Comparison of ENCODE assay signal across 25 mouse cellular contexts in genomic region chr6:24822070-24822469, GRCm38 (mm10). TPM values are rescaled to one million over a fixed set of nuclear protein-coding genes. Genes with fewer than 3 reads are reported as not detected.
A peak's percentile ranks its signal among the peaks of the same experiment; 100 is the strongest.
DNase-seq lines count a peak whose midpoint lies in the region; TF ChIP-seq lines count a peak whose summit lies in the region.
"Had no signal": no experiment of that assay in that cellular context is flagged by ENCODE, and none has a peak within 500 bp of the region (broad histone marks: within the 10 kb centered on the region; RNA-seq: fewer than 3 reads in every experiment).

No protein-coding gene starts in this region.

- no peak overlapping the region for H3K4me2 ChIP-seq in CH12.LX (ENCODE audit: insufficient read depth, low read depth, poor library complexity, severe bottlenecking)
- H3K4me2 ChIP-seq: heart, embryonic 13.5 days; limb, embryonic 15.5 days had no signal

- H3K27me3 ChIP-seq in CH12.LX (replicated peaks): no peaks in the 10 kb centered on the region
- H3K27me3 ChIP-seq: heart, embryonic 13.5 days; limb, embryonic 15.5 days had no signal

- H3K9me3 ChIP-seq in CH12.LX (replicated peaks; ENCODE audit: low read length): no peaks in the 10 kb centered on the region
- H3K9me3 ChIP-seq: heart, embryonic 13.5 days; limb, embryonic 15.5 days had no signal

- no peak for TF ChIP-seq EP300 in CH12.LX (IDR thresholded peaks at IDR 0.05; ENCODE audit: low read length)

- peak; percentile 40 for TF ChIP-seq CTCF in layer of hippocampus, adult 2 months (conservative IDR thresholded peaks at IDR 0.05)
- TF ChIP-seq CTCF in CH12.LX (conservative IDR thresholded peaks at IDR 0.05 in 1 of 2, IDR thresholded peaks at IDR 0.05 in 1 of 2; ENCODE audit: low read depth in 2 of 2, low read length in 2 of 2): peak; percentile 21 to 67; a peak in 3 of 4 replicates
- TF ChIP-seq CTCF in brain, embryonic 14.5 days (IDR thresholded peaks at IDR 0.05; ENCODE audit: borderline replicate concordance, extremely low read depth, insufficient read depth, insufficient read length): peak; percentile 5; the same call in 1 of the 2 replicates

- no peak overlapping the region for H3K9ac ChIP-seq in CH12.LX (ENCODE audit: insufficient read depth, low read depth)
- H3K9ac ChIP-seq: heart, embryonic 13.5 days; limb, embryonic 15.5 days had no signal

- no peaks in the 10 kb centered on the region for H3K79me2 ChIP-seq in CH12.LX (replicated peaks; ENCODE audit: control insufficient read depth, extremely low read depth, insufficient read depth, poor library complexity, severe bottlenecking)

- H3K4me3 ChIP-seq in layer of hippocampus, adult 2 months: no peak overlapping the region
- no peak overlapping the region for H3K4me3 ChIP-seq in CH12.LX (replicated peaks in 1 of 3; ENCODE audit: low read depth in 2 of 3, low read length in 2 of 3, poor library complexity in 1 of 3)
- H3K4me3 ChIP-seq: heart, embryonic 13.5 days; limb, embryonic 15.5 days had no signal

- peak; percentile 60 for TF ChIP-seq RAD21 in CH12.LX (IDR thresholded peaks at IDR 0.05; ENCODE audit: low read depth, low read length)

- H3K36me3 ChIP-seq in CH12.LX (replicated peaks in 1 of 2; ENCODE audit: control insufficient read depth in 1 of 2, insufficient read depth in 1 of 2, low read length in 1 of 2): no peaks in the 10 kb centered on the region
- H3K36me3 ChIP-seq: heart, embryonic 13.5 days; limb, embryonic 15.5 days had no signal

- no peak for TF ChIP-seq POLR2A in CH12.LX (IDR thresholded peaks at IDR 0.05; ENCODE audit: low read depth, low read length)
- no peak for TF ChIP-seq POLR2A in brain, embryonic 14.5 days (IDR thresholded peaks at IDR 0.05; ENCODE audit: borderline replicate concordance, extremely low read depth, insufficient read depth, insufficient read length, poor library complexity, severe bottlenecking)

- intact Hi-C loops in heart, postnatal 10 days (cut with DNase I): no loop called here

- no peak overlapping the region for H3K27ac ChIP-seq in layer of hippocampus, adult 2 months
- H3K27ac ChIP-seq in CH12.LX (ENCODE audit: insufficient read depth, low read depth): no peak overlapping the region
- H3K27ac ChIP-seq: heart, embryonic 13.5 days; limb, embryonic 15.5 days had no signal

- peak; percentile 19 to 24 for DNase-seq in cerebellum, postnatal 14 days
- no peak for DNase-seq in cerebellum, postnatal 36 days
- DNase-seq in layer of hippocampus, adult 2 months (ENCODE audit: low spot score in 2 of 2): no peak
- DNase-seq in layer of hippocampus, postnatal 14 days (ENCODE audit: low spot score in 2 of 2): no peak
- peak; percentile 35 for DNase-seq in CH12.LX (ENCODE audit: extremely low read depth)
- DNase-seq in brain, embryonic 14.5 days (ENCODE audit: low read depth): peak; percentile 1
- no peak for DNase-seq in gastrocnemius, adult 8-10 months (ENCODE audit: low spot score in 2 of 2)
- DNase-seq in heart, postnatal 10 days: no peak
- DNase-seq: adrenal gland, postnatal 10 days; B cell, adult 2 months; cerebellum, adult 18-20 months; embryo, embryonic 11 days; gastrocnemius, postnatal 36 days; kidney, postnatal 25 days; layer of hippocampus, adult 9-11 months; right cerebral cortex, adult 18-20 months had no signal

- in situ Hi-C loops in CH12.LX (cut with MboI; ENCODE audit: low pct_ligation_motif_present, low pct_unique_long_range_greater_than_20kb, low sequenced_read_pairs): no loop called here

- no peaks in the 10 kb centered on the region for H3K4me1 ChIP-seq in CH12.LX (ENCODE audit: control insufficient read depth in 1 of 2, insufficient read depth in 2 of 2)
- H3K4me1 ChIP-seq: heart, embryonic 13.5 days; limb, embryonic 15.5 days had no signal

- dilution Hi-C loops in CH12.LX (cut with MboI; ENCODE audit: extremely low pct_ligation_motif_present, extremely low pct_unique_long_range_greater_than_20kb, low sequenced_read_pairs): no loop called here

TF ChIP-seq in CH12.LX, 34 proteins besides CTCF, POLR2A, EP300 and RAD21:
- TF ChIP-seq SMC3 (IDR thresholded peaks at IDR 0.05; ENCODE audit: low read depth, low read length) (peak; percentile 61), MYC (IDR thresholded peaks at IDR 0.05; ENCODE audit: low read depth, low read length) (no peak)
TF ChIP-seq in CH12.LX: peak in this region for 1.

RNA-seq across cellular contexts. Expression of gene Spam1, which starts 31.1 kb away (rescaled TPM):
- total RNA-seq in layer of hippocampus, adult 2 months (2021): not detected
- not detected for total RNA-seq in layer of hippocampus, postnatal 14 days (2021)
- total RNA-seq in CH12.LX (2012; rRNA removed) (not detected in 2 replicates), CH12.LX (2014; rRNA removed) (not detected in 2 replicates)
- not detected in 2 replicates for polyA plus RNA-seq in CH12.LX (2012; ENCODE audit: insufficient read length, low read depth)
- not detected in 2 replicates for polyA plus RNA-seq in brain, embryonic 14.5 days (2012; rRNA removed)
- total RNA-seq in gastrocnemius, adult 8-10 months (2022): not detected
- total RNA-seq in heart, postnatal 10 days (2021): not detected
- total RNA-seq: adrenal gland, postnatal 10 days; gastrocnemius, postnatal 36 days; hematopoietic stem cell, adult 5-6 weeks; left cerebral cortex, postnatal 25 days had no signal
- polyA plus RNA-seq: forebrain, embryonic 11.5 days; heart, embryonic 13.5 days; intestine, embryonic 16.5 days; limb, embryonic 15.5 days; lung, embryonic 16.5 days; midbrain, embryonic 16.5 days; small intestine, adult 2 months had no signal

RNA-seq across cellular contexts. Expression of gene Hyal5, which starts 35.7 kb away (rescaled TPM):
- not detected for total RNA-seq in layer of hippocampus, adult 2 months (2021)
- not detected for total RNA-seq in layer of hippocampus, postnatal 14 days (2021)
- total RNA-seq in CH12.LX (2012; rRNA removed): not detected in 2 replicates
- total RNA-seq in CH12.LX (2014; rRNA removed): not detected in 2 replicates
- polyA plus RNA-seq in CH12.LX (2012; ENCODE audit: insufficient read length, low read depth): not detected in 2 replicates
- polyA plus RNA-seq in brain, embryonic 14.5 days (2012; rRNA removed): not detected in 2 replicates
- total RNA-seq in gastrocnemius, adult 8-10 months (2022): not detected
- total RNA-seq in heart, postnatal 10 days (2021): not detected
- total RNA-seq: adrenal gland, postnatal 10 days; gastrocnemius, postnatal 36 days; hematopoietic stem cell, adult 5-6 weeks; left cerebral cortex, postnatal 25 days had no signal
- polyA plus RNA-seq: forebrain, embryonic 11.5 days; heart, embryonic 13.5 days; limb, embryonic 15.5 days; lung, embryonic 16.5 days; midbrain, embryonic 16.5 days; small intestine, adult 2 months had no signal

Comparison
In these comparisons a context has a peak if more than half of its experiments do, and no peak if none do; other contexts are left out.
1. DNase-seq: peak in cerebellum, postnatal 14 days (2 of 2), CH12.LX (single experiment) and brain, embryonic 14.5 days (single experiment); none in cerebellum, postnatal 36 days (0 of 2), layer of hippocampus, adult 2 months (0 of 2), layer of hippocampus, postnatal 14 days (0 of 2), gastrocnemius, adult 8-10 months (0 of 2) and heart, postnatal 10 days (0 of 2).
2. Peak in every context shown above with its lines, with median percentiles within 50 percentile points of each other: CTCF ChIP-seq.